Mouse (Mus musculus) cortical plate, adult 2 months (tissue): ENCODE data around the gene Esr1.

Experiments used
- CTCF ChIP-seq: fragments of 200-500 bp; IDR thresholded peaks from 2 replicates; pipeline ENCODE4 v1.5.1; 2011; ENCODE audit warnings: mild to moderate bottlenecking, control low read depth, low read length; ENCODE audit not compliant: insufficient read depth; ENCODE audit errors: extremely low read depth
- POLR2A ChIP-seq: fragments of 200-500 bp; IDR thresholded peaks from 2 replicates; pipeline ENCODE4 v1.6.1; 2011; ENCODE audit warnings: mild to moderate bottlenecking, low read length, control low read depth; ENCODE audit not compliant: insufficient read depth; ENCODE audit errors: extremely low read depth

GRCm38 (mm10) chr10:5045671-5046070, 434.3 kb downstream of the Esr1 start:
- no peak for TF ChIP-seq CTCF
- TF ChIP-seq POLR2A, result no peak
